Mouse (Mus musculus) spleen, adult 18-20 months (tissue): ENCODE results near the gene Oaz2.

Experiments used
- DNase-seq, 2 experiments: peaks; one replicate each; pipeline ENCODE4 v3.0.0; 2022; ENCODE audit warnings: mixed read lengths in 2 of 2

Gene Oaz2

GRCm38 (mm10) chr9:65695646-65696045, 27.8 kb downstream of the Oaz2 start:
- no peak for DNase-seq

- no peak for DNase-seq
Measured at GRCm38 (mm10) chr9:65696337-65696736, 28.5 kb downstream of the Oaz2 start.

GRCm38 (mm10) chr9:65697356-65697755, 29.6 kb downstream of the Oaz2 start:
- DNase-seq: no peak

- no peak for DNase-seq
Measured at GRCm38 (mm10) chr9:65697992-65698391, 30.2 kb downstream of the Oaz2 start.

- DNase-seq: no peak
Measured at GRCm38 (mm10) chr9:65700504-65700903, 32.7 kb downstream of the Oaz2 start.

GRCm38 (mm10) chr9:65702286-65702685, 34.5 kb downstream of the Oaz2 start:
- no peak for DNase-seq

- no peak for DNase-seq
Measured at GRCm38 (mm10) chr9:65703241-65703640, 35.4 kb downstream of the Oaz2 start.

- no peak for DNase-seq
Measured at GRCm38 (mm10) chr9:65703926-65704595, 36.3 kb downstream of the Oaz2 start.

GRCm38 (mm10) chr9:65718195-65718594, 50.4 kb downstream of the Oaz2 start:
- no peak for DNase-seq

- DNase-seq: no peak
Measured at GRCm38 (mm10) chr9:65721161-65721566, 53.4 kb downstream of the Oaz2 start.

- no peak for DNase-seq
Measured at GRCm38 (mm10) chr9:65724471-65725290, 56.9 kb downstream of the Oaz2 start.

GRCm38 (mm10) chr9:65725291-65725622, 57.5 kb downstream of the Oaz2 start:
- DNase-seq: no peak

- no peak for DNase-seq
Measured at GRCm38 (mm10) chr9:65726431-65726830, 58.6 kb downstream of the Oaz2 start.

- DNase-seq: no peak
Measured at GRCm38 (mm10) chr9:65727491-65727890, 59.7 kb downstream of the Oaz2 start.

GRCm38 (mm10) chr9:65728588-65728987, 60.8 kb downstream of the Oaz2 start:
- DNase-seq: no peak

- no peak for DNase-seq
Measured at GRCm38 (mm10) chr9:65734931-65735330, 67.1 kb downstream of the Oaz2 start.
